Mouse (Mus musculus): ENCODE measurements around the gene Zfp541. TPM values are rescaled to one million over a fixed set of nuclear protein-coding genes. Genes with fewer than 3 reads are reported as not detected.

The Zfp541 gene
- polyA plus RNA-seq, 2 experiments from 2014 or later: not detected

- no peak for ATAC-seq
Observed at GRCm38 (mm10) chr7:16044531-16044930, 17.1 kb upstream of the Zfp541 start.

GRCm38 (mm10) chr7:16045538-16045937, 16.1 kb upstream of the Zfp541 start:
- ATAC-seq: no peak

- ATAC-seq: peak; percentile 69
Observed at GRCm38 (mm10) chr7:16046101-16046480, 15.5 kb upstream of the Zfp541 start.

- ATAC-seq: peak; percentile 19
Observed at GRCm38 (mm10) chr7:16046481-16047337, 14.9 kb upstream of the Zfp541 start.

- peak; percentile 17 for ATAC-seq
Observed at GRCm38 (mm10) chr7:16047338-16048146, 14.1 kb upstream of the Zfp541 start, which contains the start of gene Bicra. TSS of gene Bicra (minus strand) at chr7:16047921.

- peak; percentile 70 for ATAC-seq
Observed at GRCm38 (mm10) chr7:16048164-16048564, 13.4 kb upstream of the Zfp541 start.

GRCm38 (mm10) chr7:16048675-16049575, 12.7 kb upstream of the Zfp541 start:
- ATAC-seq: no peak

- no peak for ATAC-seq
Observed at GRCm38 (mm10) chr7:16049576-16049915, 12.1 kb upstream of the Zfp541 start.

- ATAC-seq: no peak
Observed at GRCm38 (mm10) chr7:16050600-16050999, 11.0 kb upstream of the Zfp541 start.

GRCm38 (mm10) chr7:16051883-16052595, 9.6 kb upstream of the Zfp541 start:
- peak; percentile 37 for ATAC-seq

- ATAC-seq: peak; percentile 52
Observed at GRCm38 (mm10) chr7:16052684-16053083, 8.9 kb upstream of the Zfp541 start.

- ATAC-seq: peak; percentile 15
Observed at GRCm38 (mm10) chr7:16053105-16053504, 8.5 kb upstream of the Zfp541 start.

GRCm38 (mm10) chr7:16054966-16055365, 6.6 kb upstream of the Zfp541 start:
- no peak for ATAC-seq

- ATAC-seq: no peak
Observed at GRCm38 (mm10) chr7:16055665-16056064, 5.9 kb upstream of the Zfp541 start.

GRCm38 (mm10) chr7:16056459-16057135, 5.0 kb upstream of the Zfp541 start:
- ATAC-seq: peak; percentile 6

GRCm38 (mm10) chr7:16057136-16057534, 4.5 kb upstream of the Zfp541 start:
- peak; percentile 76 for ATAC-seq

GRCm38 (mm10) chr7:16062099-16062420, 446 bp downstream of the Zfp541 start:
- no peak for ATAC-seq

GRCm38 (mm10) chr7:16063490-16063889, 1.9 kb downstream of the Zfp541 start:
- ATAC-seq: no peak

GRCm38 (mm10) chr7:16070846-16071245, 9.2 kb downstream of the Zfp541 start:
- no peak for ATAC-seq

- no peak for ATAC-seq
Observed at GRCm38 (mm10) chr7:16071906-16072305, 10.3 kb downstream of the Zfp541 start.

GRCm38 (mm10) chr7:16079947-16080346, 18.3 kb downstream of the Zfp541 start:
- ATAC-seq: no peak
